Mouse (Mus musculus) ovary, postnatal 14 days (tissue): Measurements from ENCODE around the gene Lexm.
A peak's percentile ranks its signal among the peaks of the same experiment; 100 is the strongest.

Source experiments
- DNase-seq: peaks from one replicate; pipeline ENCODE4 v3.0.0; 2022; ENCODE audit warnings: low spot score

Gene Lexm

DNA sequence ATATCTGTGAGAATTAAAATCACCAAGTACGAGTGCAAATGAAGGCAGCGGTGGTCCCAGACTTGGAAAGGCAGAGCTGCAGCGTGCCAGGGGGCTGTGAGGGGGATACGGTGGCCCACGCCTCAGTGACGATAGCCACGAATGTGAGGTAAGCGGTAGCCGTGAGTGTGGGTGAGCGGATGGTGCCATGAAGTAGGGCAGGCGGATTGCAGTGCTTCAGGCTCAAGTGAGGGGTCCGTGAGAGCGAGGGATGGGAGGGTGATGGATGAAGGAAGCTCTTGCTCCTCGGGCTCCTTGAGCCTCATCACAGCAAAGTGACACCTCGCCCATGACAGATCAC is 35.2 kb downstream of the Lexm start:
- no peak for DNase-seq

DNA sequence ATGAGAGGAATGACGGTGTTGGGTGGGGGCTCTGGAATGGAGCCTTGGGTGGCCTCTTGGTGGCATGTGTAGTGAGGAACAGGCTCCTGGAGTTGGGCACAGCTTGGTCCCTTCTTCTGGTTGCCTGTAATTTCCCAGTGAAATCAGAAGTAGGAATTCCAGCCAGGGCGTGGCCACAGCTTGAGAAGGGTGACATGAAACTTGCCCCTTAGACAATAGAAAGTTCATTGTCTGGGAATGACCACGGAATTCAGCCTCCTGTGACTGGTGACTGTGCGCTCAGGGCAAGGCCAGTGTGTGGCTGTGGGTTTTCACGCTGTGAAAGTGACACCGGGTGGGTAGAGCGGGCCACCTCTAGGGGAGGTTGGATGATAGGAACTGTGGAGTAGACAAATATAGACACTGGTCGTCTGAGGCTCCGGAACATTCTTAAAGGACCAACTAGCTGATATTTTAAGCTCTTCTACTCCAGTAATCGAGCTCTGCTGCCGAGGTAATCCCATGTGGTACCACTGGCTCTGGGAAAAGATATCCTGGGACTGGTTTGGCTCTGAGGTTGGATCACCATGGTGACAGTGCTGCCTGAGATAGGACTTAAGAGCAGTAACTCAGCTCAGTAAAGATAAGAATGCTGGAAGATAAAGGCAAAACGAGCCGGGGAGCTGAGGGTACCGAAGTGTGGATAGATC is 35.7 kb downstream of the Lexm start:
- DNase-seq = no peak

DNA sequence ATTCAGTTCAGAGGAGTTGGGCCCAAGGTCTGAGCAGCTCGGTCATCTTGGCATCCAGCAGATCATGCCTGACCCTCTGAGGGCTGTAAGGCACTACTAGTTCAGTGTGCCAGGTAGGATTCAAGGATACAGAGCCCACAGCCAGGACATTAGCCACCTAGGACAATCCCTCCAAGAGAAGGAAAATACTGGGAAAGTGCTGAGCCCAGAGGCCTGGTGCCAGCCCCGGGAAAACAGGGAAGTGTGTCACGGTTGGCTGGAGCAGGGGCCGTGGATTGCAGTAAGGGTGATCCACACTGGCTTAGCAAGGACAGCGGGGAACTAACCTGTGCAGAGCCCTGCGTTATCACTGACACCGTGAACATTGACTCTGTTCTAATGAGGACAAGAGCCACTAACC is 39.5 kb downstream of the Lexm start:
- DNase-seq = no peak

DNA sequence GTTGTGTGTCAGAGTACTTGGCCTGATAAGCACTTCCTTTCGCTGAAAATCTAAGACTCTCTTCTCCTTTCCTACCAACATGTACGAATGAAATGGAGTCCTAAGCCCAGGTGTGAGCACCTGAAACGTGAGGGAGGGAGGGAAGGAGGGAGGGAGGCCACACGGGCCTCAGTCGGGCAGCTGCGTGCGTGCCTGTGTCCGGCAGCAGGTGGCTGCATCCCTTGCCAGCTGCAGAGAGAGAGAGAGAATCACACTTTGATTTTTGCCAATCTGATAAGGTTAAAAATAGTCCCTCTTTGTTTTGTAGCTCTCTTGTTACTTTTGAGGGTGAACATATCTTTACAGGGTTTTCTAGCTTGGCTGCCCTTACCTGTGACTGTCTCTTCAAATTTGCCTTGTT is 42.0 kb downstream of the Lexm start:
- no peak for DNase-seq

DNA sequence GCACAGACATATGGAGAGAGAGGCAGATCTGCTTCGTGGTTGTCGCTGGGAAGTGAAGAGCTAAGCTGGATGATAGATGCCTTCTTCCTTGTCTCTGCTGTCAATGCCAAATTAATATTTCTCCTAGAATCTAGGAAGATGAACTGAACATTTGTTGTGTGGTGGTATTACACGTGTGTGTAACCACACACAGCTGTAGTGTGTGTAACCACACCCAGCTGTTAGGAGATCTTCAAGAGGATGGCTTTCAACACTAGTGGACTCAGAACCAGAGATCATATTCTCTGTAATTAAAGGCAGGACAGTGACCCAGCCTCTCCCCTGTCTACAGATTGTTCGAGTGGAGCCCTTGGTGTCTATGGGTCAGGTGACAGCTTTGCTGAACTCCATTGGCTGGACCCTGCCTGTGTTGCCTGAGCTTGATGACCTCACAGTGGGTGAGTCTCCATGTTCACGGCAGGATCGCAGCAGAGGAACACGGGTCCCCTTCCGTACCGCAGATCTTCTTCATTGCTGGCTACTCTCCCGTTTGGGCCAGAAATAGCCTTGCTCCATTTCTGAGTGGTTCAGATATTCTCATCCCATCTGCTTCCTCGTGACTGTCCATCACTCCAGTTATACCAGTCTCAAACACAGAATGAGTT is 45.8 kb downstream of the Lexm start:
- no peak for DNase-seq

DNA sequence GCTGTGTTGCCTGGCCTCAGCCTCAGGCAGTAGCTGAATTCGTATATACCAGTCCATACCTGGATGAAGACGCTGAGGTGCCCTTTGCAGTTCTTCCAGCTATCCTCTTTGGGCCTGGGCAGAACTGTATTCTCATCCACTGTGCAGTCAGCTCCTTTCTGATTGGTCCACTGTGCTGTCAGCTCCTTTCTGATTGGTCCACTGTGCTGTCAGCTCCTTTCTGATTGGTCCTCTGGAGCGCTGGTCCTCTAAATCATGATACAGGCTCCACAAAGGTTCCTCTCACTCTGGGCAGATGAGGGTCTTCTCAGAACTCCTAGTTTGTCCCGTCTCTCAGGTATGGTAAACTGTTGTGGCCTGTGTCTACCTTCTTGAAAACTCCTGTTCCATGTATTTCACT is 47.4 kb downstream of the Lexm start:
- DNase-seq = no peak

DNA sequence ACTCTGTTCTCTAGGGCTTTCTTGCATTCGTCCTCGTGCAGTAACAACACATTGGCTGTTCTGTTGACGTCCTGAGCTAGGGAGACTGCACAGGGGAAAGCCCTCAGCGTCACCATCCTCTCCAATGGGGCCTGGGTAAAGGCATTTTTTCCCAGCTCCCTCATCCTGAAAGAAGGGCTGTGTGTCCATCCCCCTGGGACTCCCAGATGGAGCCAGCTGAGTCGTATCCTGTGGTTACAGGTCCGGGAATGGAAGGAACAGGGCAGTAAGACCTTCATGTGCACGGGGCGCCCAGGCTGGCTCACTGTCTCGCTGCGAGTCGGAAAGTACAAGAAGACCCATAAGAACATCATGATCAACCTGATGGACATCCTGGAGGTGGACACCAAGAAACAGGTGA is 52.9 kb downstream of the Lexm start:
- no peak for DNase-seq

DNA sequence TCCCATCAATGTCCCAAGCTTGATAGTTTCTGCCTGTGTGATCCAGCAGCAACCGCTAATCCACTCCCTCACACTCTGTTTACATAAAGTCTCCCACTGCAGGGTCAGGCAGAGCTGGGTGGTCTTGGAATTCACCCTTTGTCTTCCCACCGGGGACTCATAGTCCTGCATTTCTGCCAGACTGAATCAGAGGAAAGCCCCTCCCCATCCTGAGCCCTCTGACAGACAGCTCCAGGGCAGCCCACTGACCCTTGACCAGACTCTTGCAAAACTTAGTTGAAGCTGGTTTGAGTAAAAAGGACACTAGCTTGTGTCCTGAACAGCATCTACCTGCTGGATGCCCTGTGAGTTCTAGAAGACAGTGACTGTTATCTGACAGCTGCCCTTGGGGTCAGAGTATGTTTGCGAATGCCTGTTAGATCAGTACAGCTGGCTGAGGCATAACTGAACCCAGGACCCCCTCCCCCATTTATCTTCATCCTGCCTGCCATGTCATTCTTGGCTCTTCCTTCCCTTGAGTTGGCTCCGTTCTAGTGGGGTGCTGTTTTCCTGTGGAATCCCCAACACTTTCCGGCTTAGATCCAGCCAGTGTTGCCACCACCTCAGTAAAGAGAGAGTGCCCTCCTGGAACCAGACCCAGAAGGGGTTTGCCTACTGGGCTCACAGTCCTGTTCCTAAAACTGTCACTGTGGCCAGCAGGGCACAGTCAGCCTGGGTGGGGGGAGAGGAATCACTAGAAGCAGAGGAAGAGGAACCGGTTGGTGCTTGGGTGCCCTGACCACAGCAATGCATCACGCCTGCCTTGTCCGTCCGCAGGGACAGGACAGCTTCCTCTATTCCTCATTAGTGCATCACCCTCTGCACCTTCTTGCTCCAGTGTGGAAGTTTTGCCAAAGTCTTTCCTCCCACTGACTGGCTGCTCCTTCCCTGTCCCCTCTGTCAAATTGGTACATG is 53.9 kb downstream of the Lexm start:
- no peak for DNase-seq

DNA sequence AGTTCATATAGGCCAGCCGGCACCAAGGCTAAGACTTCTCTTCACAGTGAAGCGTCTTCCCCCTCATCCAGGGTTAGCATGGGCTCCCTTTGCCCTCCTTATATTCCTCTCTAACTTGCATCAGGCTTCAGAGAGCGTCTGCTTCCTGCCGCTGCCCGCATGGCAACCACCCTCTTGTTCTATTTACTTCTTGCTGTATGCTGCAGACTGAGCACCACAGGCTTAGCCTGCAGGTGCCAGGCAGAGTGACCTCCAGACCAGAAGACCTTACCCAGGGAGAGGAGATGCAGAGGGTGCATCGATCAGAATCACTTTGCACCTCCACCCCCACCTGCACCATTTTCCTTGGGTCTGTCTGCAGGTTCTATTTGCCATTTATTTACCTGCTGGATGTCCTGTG is 55.0 kb downstream of the Lexm start:
- no peak for DNase-seq

DNA sequence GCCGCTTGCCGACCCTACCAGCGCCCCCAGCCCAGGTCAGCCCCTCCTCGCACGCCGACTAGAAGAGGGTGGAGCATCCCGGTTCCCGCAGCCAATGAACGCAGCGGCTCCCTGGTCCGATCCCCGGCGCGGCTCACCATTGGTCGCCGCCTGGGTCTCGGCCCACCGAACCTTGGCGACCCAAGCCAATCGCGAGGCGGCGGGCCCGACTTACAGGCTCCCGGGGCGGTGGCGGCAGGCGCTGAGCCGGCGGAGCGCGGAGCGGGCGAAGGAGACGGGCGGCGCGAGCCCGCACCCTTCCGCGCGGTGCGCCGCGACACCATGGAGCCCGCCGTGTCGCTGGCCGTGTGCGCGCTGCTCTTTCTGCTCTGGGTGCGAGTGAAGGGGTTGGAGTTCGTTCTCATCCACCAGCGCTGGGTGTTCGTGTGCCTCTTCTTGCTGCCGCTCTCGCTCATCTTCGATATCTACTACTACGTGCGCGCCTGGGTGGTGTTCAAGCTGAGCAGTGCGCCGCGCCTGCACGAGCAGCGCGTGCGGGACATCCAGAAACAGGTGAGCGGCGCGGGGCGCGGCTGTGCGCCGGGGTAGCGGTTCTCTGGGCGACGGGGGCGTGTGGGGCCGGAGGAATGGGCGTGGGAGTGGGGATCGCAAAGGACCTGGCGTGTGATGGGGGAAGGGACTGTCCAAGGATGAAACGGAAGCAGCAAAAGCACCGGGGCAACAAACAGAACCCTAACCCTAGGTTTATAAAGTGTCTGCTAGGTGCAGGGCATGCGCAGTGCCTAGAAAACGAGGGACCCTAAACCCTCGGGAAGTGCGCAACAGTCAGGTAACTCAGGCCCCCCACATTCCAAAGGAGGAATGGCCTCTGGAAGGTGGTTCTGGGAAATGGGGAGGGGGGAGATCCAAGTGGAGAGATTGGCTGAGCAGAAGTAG is 55.9 kb downstream of the Lexm start, which contains the start of gene Dhcr24:
Gene Dhcr24 (plus strand): TSS at position 193 of the 936 bp plus-strand sequence.
- peak; percentile 85 for DNase-seq

DNA sequence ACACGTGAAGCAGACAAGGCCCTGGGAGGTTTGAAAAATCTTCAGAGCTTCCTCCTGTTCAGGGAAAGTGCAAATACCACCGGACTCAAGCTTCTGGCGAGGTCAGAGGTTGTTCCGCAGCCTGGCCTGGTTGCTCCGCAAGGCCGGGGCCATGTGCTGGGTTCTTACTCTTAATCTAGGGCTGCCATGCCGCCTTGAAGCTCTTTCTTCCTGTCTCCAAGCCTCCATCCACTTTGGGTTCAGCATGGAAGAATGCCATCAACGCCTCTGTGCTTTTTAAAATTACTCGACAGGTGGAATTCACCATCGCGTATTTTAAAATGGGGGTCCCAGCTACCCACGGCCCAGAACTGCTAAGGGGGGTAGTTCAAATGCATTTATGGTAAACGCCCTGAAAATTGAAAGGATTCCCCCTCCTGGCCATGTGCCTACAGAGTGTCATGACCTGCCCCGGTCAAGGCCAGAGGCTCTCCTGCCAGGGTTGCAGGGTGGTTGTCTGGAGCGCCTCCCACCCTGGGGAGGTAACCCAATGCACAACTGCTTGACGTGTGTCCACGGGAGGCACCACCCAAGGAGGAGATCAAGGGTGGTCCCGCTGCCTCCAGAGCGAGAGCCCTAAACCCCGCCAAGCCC is 56.7 kb downstream of the Lexm start:
- no peak for DNase-seq

DNA sequence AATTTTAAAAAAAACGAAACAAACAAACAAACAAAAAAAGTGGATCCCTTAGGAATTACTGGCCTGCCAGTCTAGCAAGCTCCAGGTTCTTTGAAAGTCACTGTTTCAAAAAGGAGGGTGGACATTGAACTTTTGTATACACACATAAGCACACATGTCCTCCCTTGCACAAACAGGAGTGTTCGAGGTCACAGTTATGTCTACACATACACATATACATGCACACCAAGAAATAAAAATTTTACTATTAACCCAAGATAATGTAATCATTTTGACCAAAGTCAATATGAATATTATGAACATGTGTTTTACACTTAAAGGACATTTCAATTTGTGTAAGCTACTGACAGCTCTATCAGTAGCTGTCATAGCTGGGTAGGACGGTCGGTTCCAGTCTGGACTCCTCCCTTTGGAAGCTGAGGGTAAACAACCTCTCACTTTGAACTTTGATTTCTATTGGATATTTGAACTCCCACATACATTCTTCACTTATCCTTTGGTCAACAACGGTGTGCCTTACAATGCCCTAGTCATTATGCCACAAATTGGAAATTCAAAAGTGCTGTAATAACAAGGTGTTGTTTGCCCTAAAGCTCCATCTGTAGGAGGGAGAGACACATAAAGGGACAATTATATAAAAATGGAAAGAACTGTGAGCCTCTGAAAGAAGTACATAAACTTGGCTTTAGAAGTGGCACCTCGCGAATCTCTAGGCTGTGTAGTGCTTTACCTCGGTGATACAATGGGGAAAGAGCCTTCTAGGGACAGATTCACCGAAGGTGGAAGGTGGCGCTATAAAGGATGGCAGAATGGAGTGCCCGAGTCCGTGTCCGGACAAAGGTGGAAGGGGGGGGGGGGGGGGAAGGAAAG is 57.5 kb downstream of the Lexm start:
- no peak for DNase-seq

DNA sequence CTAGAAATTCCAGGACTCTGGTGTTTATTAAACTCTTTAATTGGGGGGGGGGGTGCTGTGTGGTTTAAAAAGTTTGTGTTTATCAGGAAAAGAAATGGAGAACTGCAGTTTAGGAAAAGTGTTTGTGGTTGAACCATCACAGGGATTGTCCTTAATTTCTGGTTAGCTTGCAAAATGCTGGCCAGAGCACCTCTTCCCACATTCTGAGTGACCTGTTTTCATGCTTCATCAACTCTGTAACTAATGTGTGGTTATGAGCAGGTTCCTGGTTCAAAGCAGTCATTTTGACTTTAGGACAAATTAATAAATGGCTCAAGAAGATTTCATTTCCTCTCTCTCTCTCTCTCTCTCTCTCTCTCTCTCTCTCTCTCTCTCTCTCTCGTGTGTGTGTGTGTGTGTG is 59.1 kb downstream of the Lexm start:
- DNase-seq = no peak

DNA sequence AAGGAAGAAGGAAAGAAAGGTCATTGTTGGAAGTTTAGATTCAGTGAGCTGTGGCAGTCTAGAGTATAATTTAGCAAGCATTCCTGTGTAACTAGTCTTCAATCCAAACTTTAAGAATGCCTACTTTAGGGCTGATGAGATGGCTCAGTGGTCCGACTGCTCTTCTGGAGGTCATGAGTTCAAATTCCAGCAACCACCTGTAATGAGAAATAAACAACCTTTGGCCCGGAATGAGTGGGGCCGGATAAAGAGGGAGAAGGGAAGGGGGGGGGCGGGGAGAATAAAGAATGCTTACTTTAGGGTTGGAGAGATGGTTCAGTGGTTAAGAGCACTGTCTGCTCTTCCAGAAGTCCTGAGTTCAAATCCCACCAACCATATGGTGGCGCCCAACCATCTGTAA is 59.8 kb downstream of the Lexm start:
- DNase-seq = no peak

DNA sequence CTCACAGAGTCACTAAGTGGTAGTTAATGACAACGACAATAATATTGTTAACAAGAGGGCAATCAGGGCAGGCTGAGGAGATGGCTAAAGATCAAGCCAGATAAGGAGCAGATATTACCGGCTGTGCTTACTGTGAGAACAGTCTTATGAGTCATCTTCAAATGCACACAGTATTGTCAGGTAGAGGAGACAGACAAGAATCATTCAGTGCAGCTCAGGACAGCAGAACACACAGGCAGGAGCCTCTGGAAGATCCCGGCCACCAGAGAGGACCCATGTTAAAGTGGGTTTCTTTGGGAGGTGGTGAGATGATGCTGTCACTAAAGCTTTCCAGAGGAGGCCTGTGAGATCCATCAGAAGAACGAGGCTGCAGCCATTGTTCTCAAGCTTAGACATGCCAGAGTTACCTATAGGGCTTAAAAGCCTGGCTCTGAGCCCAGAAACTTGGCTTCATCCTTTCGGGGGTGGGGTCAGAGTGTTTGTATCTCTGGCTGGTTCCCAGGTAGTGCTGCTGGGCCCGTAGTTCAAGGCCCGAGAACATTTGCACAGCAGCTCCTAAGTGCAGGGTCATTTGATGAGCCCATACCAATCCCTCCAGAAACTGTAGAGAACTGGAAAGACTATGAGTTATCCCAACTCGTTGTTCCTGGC is 66.4 kb downstream of the Lexm start:
- DNase-seq = no peak

DNA sequence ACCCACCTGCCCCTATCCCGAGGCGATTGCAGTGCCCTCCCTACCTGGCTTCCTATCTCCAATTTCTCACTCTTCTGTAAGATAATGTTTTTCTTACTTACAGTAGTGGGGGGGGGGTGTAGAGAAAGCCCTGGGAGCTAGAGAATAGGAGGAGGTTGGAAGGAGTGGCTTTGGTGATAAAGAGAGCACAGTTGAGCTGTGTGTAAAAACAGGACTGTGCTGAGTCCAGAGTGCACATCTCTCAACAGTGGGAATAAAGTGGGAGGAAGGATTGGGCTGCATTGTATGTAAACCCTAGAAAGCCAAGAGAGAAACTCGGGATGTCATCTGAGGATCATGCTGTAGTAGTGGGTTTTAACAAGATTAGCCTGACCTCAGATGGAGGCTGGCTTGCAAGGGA is 68.9 kb downstream of the Lexm start:
- DNase-seq = no peak

DNA sequence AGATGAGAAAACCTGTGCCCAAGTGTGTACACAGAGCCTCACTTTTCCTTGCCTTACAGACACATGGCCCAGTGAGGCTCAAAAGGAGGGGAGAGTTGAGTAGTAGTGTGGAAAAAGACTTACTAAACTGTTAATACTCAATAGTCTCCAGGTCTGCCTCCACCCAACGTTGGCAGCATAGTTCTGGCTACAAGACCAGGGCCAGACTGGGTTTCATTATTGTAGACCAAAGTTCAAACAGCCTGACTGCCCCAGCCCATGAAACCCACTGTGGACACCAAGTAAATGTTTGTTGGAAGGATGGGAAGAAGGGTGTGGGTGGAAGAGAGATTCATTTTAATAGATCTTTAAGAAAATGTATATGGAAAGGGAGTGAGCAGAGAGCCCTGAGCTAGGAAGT is 70.1 kb downstream of the Lexm start:
- DNase-seq = no peak

DNA sequence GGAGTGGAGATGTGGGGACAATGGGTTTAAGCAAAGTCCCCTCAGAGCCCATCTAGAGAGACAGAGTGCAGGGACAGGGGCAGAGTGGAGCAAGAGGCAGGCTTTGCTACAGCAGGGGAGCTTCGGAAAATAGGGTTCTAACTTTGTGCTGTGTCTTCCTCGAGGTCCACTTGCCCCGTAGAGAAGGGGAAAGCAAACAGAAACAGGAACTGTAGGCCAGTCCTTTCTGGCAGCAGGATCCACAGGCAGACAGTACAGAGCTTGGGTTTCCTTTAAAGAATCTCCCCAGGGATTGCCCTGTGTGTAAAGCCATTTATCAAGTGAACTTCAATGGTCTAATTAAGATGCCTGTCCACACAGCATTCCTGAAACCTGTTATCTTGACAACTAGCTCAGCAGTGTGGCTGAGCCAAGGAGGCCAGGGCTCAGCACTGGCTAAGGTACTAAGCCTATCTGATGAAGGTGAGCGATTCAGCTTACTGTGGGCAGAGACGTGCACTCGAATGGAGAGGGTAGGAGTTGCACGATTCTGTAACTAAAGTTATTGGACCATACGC is 71.1 kb downstream of the Lexm start:
- no peak for DNase-seq

DNA sequence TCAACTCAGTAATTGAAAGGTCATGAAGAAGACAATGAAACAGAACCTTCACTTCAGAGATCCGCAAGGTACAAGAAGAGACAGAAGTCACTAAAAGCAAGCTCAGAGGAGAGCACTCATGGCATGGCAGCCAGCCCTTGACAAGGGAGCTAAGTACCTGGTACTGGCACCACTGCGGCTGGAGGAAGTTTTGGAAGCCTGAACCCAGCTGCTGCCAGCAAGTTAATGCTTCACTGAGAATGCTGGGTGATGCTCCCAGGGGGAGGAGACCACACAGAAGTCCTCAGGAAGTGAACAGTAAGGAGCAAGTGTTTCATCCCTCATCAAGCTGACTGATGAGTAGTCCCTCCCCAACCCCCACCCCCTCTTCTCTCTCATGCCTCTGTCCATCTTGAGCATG is 74.8 kb downstream of the Lexm start:
- no peak for DNase-seq

DNA sequence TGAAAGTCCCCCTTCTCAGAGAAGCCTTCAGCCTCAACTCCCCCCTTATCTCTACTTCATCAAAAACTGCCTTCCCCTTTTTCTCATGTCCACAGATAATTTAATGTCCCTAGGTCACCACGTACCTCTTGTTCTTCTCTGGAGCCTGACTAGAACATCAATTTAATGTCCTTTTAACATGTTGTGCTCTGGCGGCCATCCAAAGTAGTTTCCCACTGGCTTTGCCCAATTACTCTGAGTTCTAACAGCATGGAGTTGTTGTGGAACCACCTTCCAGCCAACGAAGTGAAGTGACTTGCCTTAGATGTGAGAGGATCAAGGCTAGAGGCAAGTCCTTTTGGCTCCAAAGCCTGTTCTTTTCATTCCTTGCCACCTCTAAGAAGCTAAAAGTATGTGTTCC is 75.5 kb downstream of the Lexm start:
- DNase-seq = no peak
